Mouse (Mus musculus): ENCODE data around the gene Cpsf6.

The Cpsf6 gene

DNA sequence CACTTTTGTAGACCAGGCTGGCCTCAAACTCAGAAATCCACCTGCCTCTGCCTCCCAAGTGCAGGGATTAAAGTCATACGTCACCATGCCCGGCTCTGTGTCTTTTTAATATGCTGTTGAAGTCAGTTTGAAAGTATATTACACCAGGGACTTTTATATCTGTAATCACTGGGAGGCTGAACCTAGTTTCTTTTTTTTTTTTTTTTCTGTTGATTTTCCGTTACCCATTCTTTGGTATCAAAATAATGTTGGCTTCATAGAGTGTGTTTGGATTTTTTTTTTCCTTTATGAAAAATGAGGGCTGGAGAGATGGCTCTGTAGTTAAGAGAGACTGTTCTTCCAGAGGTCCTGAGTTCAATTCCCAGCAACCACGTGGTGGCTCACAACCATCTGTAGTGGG lies 5.6 kb upstream of the Cpsf6 start:
- no peak for DNase-seq (ENCODE audit: low read depth, low spot score)

DNA sequence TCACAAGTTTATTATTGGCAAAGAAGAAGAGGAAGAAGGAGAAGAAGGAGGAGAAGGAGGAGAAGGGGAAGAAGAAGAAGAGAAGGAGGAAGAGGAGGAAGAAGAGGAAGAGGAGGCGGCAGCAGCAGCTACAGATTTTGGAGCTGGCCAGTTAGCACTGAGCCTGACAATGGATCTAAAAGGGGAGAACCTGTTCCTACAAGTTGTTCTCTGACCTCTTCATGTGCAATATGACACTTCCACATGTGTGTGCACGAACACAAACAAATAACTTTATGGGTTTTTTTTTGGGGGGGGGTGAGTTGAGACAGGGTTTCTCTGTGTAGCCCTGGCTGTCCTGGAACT lies 5.2 kb upstream of the Cpsf6 start:
- DNase-seq (ENCODE audit: low read depth, low spot score): no peak

DNA sequence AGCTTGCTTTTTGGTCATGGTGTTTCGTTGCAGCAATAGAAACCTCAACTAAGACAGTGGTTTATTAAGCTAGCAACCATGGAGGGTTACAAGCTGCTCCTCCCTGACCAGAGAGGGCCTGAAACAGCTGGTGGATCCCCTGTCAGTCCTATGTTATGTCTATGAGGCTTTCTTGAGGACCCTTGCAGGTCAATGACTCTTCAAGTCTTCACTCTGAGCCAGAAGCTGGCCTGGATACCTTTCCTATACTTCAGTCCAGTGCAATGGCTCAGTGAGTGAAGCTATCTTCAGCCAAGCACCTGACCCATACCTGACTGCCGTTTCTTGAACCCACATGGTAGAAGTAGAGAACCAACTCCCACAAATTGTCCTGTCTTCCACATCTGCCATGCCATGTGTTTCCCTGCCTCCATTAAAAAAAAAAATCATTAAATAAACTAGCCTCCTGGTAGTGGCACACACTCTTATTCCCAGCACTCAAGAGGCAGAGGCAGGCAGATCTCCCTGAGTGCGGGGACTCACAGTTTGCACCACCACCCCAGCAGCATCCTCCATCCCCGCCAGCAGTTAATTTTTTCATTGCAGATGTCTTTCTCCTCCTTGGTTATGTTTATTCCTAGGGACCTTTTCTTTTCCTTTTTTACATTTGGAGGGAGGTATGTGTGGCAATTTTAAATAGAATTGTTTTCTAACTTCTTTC lies 4.7 kb upstream of the Cpsf6 start:
- no peak for DNase-seq (ENCODE audit: low read depth, low spot score)

DNA sequence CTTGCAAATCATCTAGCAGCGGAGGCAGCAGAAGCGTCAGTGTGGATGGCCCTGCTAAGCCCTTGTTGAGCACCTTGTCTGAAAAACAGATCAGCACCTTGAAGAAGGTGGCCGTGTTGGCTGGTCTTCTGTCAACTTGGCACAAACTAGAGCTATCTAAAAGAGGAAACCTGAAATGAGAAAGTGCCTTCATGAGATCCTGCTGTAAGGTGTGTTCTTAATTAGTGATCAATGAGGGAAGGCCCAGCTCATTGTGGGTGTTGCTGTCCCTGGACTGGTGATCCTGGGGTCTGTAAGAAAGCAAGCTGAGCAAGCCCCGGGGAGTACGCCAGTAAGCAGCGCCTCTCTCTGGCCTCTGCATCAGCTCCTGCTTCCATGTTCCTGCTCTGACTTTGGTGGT lies 4.1 kb upstream of the Cpsf6 start:
- DNase-seq (ENCODE audit: low read depth, low spot score): no peak

DNA sequence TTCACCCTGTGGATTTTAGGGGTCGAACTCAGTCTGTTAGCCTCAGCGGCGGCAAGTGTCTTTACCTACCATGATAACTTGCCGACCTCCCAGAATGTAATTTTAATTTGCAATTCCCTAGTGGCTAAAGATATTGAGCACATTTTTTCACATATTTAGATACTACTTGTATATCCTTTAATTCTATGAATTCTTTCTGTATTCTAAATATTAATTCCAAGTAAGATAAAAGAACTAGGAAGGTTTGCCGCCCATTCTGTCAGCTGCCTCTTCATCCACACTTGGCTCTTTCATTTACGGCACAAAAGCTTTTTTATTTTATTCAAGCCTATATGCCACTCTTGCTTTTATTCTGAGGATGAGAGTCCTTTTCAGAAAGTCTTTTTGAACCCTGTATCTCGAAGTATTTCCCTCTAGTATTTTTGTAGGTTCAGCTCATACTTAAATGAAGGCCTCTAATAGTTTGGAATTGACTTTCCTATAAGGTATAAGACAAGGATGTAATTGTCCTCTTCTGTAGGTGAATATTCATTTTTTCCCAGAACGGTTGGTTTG lies 3.3 kb upstream of the Cpsf6 start:
- DNase-seq (ENCODE audit: low read depth, low spot score): no peak

- DNase-seq (ENCODE audit: low read depth, low spot score): no peak
Observed at GRCm38 (mm10) chr10:117382146-117382545, 2.3 kb upstream of the Cpsf6 start.

- no peak for DNase-seq (ENCODE audit: low read depth, low spot score)
Observed at GRCm38 (mm10) chr10:117380721-117381570, 1.1 kb upstream of the Cpsf6 start.

GRCm38 (mm10) chr10:117379441-117379840 lies 374 bp downstream of the Cpsf6 start:
- DNase-seq (ENCODE audit: low read depth, low spot score): no peak

- no peak for DNase-seq (ENCODE audit: low read depth, low spot score)
Observed at GRCm38 (mm10) chr10:117378642-117379041, 1.2 kb downstream of the Cpsf6 start.

GRCm38 (mm10) chr10:117378291-117378555 lies 1.6 kb downstream of the Cpsf6 start:
- no peak for DNase-seq (ENCODE audit: low read depth, low spot score)

GRCm38 (mm10) chr10:117377431-117378290 lies 2.2 kb downstream of the Cpsf6 start:
- DNase-seq (ENCODE audit: low read depth, low spot score): peak; percentile 70

- peak; percentile 96 for DNase-seq (ENCODE audit: low read depth, low spot score)
Observed at GRCm38 (mm10) chr10:117376580-117377189, 3.1 kb downstream of the Cpsf6 start.

- peak; percentile 67 for DNase-seq (ENCODE audit: low read depth, low spot score)
Observed at GRCm38 (mm10) chr10:117375841-117376579, 3.8 kb downstream of the Cpsf6 start.

DNA sequence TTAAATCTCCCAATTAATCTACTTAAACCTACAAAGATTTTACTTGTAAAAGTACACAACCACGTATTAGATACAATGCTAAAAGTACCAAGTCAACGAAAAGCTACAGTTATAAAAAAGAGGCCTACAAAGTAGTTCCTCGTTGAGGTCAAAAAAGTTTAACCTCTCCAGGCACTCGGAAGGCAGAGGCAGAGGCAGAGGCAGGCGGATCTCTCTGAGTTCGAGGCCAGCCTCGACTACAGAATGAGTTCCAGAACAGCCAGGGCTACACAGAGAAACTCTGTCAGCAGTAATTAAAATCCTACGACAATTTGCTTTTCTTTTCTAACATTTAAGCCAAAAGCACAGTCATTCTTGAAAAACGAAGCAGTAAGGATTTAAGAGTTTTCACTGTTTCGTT lies 4.7 kb downstream of the Cpsf6 start:
- DNase-seq (ENCODE audit: low read depth, low spot score): peak; percentile 63

DNA sequence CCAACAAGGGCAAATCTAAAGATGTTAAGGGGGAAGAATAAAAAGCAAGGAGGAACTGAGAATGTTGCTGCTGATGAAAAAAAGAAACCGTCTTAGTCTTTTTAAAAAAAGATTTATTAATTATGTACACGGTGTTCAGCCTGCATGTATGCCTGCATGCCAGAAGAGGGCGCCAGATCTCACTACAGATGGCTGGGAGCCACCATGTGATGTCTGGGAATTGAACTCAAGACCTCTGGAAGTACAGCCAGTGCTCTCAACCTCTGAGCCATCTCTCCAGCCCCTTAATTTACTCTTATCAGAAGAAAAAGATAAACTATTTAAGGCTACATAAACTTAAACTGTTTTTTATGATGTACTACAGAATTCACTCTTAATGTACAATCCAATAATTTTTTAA lies 16.7 kb downstream of the Cpsf6 start:
- DNase-seq (ENCODE audit: low read depth, low spot score): peak; percentile 70

DNA sequence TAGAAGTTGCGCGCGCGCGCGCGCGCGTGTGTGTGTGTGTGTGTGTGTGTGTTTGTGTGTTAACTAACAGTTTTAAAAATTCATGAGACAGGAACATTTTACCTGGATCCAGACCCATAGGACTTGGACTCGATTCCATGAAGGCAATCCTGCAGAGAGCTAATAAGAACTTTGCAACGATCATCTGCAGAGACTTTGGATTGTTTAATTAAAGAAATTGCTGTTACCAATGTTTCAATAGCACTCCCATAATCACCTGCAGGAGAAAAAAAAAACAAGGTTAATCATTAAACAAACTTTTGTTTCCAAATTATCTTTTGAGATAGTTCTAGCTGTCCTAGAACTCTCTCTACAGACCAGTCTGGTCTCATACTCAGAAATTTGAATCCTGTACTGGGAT lies 20.9 kb downstream of the Cpsf6 start:
- no peak for DNase-seq (ENCODE audit: low read depth, low spot score)

- DNase-seq (ENCODE audit: low read depth, low spot score): no peak
Observed at GRCm38 (mm10) chr10:117343000-117343399, 36.8 kb downstream of the Cpsf6 start.

GRCm38 (mm10) chr10:117342406-117342805 lies 37.4 kb downstream of the Cpsf6 start:
- no peak for DNase-seq (ENCODE audit: low read depth, low spot score)

DNA sequence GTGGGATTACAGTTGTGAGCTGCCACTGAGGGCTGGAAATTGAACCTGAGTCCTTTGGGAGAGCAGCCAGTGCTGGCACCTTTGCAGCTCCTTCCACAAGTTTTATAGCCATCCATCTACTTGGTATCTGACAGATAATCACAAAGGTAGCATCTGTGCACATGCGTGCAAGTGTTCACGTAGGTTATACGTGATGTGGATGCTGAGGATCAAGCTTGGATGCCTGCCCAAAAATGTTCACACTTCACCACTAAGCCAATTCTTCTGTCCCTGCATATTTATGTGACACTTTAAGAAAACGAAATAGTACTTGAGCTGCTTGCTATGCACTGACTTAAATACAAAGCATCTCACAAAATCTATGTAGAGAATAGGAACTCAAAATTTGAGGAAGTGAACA lies 38.8 kb downstream of the Cpsf6 start:
- no peak for DNase-seq (ENCODE audit: low read depth, low spot score)

DNA sequence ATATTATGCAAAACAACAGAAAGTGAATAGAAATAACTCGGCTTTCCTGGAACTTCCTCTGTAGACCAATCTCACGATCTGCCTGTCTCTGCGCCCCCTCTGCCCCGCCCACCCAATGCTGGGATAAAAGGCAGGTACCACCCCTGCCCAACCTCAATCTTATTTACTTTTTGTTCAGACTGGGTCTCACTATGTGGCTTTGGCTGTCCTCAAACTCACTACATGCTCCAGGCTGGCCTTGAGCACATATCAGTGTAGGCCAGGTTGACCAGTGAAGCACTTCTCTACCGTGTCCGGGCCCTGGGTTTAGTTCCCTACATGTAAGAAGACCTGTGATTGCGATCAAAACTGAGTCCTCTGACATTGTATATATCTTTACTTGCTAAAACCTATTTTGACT lies 40.6 kb downstream of the Cpsf6 start:
- DNase-seq (ENCODE audit: low read depth, low spot score): no peak

- no peak for DNase-seq (ENCODE audit: low read depth, low spot score)
Observed at GRCm38 (mm10) chr10:117337946-117338345, 41.9 kb downstream of the Cpsf6 start.
